Mouse (Mus musculus) E14TG2a.4 (cell line): Measurements from ENCODE around the gene Akap12.

Experiments
- CTCF ChIP-seq: conservative IDR thresholded peaks from 2 replicates; pipeline ENCODE4 v1.5.1; 2014; ENCODE audit warnings: low read length
- NANOG ChIP-seq: IDR thresholded peaks from 2 replicates; pipeline ENCODE4 v1.6.1; 2014; ENCODE audit warnings: borderline replicate concordance, low read length, mixed read lengths
- POU5F1 ChIP-seq: IDR thresholded peaks from 2 replicates; pipeline ENCODE4 v1.6.1; 2014; ENCODE audit warnings: low read length, borderline replicate concordance

- TF ChIP-seq CTCF (no peak), NANOG (no peak), POU5F1 (no peak)
Observed at GRCm38 (mm10) chr10:4334039-4334683, 68.0 kb downstream of the Akap12 start.
